Mouse (Mus musculus) megakaryocyte-erythroid progenitor cell, adult 5 weeks (primary cell): ENCODE results near the gene Mlana. TPM values are rescaled to one million over a fixed set of nuclear protein-coding genes. Genes with fewer than 3 reads are reported as not detected.

ENCODE experiments used
- polyA plus RNA-seq: library from polyadenylated mRNA; stranded (reverse); fragments of >175 nt; gene quantifications from 2 replicates; pipeline ENCODE4 v1.2.3, GENCODE M21; 2012

The Mlana gene
- not detected in 2 replicates for polyA plus RNA-seq

DNA sequence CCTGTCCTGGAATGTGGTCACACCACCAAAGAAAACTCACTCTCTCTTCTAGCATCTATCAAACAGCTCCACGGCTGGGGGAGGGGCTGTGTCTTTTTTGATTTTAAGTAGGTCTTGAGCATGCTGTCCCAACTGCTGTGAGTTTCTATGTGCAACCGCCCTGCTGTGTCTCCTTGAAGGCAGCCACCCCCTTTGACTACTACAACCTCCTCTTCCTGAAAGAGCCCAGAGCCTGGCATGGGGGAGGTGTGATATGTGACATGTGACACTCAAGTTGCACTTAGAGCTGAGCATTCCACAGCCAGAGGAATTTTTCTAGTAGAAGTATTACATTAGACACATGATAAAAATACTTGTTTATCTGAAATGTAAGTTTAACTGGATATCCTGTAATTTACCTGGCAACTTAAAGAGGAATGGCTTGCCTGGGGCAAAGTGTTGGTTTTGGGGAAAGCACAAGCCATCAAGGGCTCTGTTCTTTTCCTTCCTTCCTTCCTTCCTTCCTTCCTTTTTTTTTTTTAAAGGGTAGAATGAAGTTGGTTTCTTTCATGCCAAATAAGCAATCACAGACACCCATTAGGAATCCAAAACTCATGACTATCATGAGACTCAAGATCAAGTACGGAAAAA lies at the start of gene Mlana:
Mlana (plus strand) TSS at position 580 of the 630 bp plus-strand sequence.

Other genes starting within 250 kb of the Mlana start
- 6.2 and 6.5 TPM in 2 replicates for gene Ric1, start 175.5 kb upstream of the Mlana start, polyA plus RNA-seq
- 17.4 and 20.9 TPM in 2 replicates for gene Ermp1, start 49.4 kb upstream of the Mlana start, polyA plus RNA-seq
- 2.0 and 2.7 TPM in 2 replicates for gene 9930021J03Rik, start 108.2 kb downstream of the Mlana start, polyA plus RNA-seq
- 1.5 and 2.4 TPM in 2 replicates for gene Ranbp6, start 115.2 kb downstream of the Mlana start, polyA plus RNA-seq
- 0.03 TPM in 1 of 2 replicates, not detected in the other for gene Il33, start 227.3 kb downstream of the Mlana start, polyA plus RNA-seq